Mouse (Mus musculus): ENCODE results near the gene Usp28.
A peak's percentile ranks its signal among the peaks of the same experiment; 100 is the strongest.
"Not testable (repeated sequence)": the region's sequence is repeated elsewhere in the genome, so short reads cannot be mapped to it uniquely, and the experiment has no call there.

Usp28 gene

DNA sequence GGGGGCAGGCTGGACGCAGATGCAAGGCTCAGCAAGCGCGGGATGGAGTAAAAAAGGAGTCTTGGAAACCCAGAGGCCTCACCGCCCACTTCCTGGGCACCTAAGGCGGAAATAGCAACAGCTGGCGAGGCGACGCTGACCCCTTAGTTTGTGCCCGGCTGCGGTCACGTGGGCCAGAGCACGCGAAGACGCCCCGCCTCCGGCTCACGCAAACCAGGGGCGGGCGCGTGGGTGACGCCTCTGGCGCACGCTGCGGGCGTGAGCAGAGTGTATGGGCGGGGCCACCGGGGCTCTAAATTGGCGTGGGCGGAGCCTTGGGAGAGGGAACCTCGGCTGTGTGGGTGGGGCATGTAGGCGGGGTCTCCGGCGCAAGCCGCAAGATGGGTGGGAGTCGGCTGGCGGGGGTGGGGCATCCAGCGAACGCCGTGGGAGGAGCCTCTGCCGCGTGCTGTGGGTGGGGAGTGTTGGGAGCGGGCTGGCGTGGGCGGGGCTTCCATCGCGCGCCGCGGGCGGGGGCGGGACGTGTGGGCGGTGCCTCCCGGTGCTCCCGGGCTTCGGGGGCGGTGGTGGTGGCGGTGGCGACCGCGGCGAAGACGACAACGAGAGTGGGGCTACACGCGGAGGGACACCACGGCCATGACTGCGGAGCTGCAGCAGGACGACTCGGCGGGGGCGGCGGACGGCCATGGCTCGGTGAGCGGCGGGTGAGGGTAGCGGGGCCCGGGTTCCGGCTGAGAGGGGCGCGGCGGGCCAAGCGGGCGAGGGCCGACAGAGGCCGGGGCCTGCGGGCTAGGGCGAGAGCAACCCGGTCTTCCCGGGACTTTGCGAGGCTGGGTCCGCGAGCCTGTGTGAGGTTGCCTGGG, at the start of gene Usp28:
Gene Usp28, plus strand, starts transcription at position 531 of the 863 bp plus-strand sequence.
- DNase-seq (ENCODE audit: low spot score), result peak; percentile 98

DNA sequence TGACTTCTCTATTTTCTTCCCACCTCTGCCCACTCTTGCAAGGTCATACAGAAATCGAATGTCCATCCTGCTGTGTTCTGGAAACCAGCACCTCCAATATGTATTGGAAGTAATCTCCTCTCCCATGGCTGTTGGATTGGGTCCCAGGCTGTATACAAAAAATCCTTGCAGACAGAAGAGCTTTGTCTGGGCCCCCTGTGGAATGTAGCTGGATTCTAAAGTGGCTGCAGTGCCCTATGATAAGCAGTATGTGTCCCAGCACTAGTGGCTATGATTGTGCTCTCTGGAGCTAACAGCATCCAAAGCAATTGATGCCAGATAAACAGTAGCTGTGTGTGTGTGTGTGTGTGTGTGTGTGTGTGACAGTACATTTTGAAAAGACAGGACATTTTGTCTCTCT, 42.8 kb upstream of the Usp28 start:
- no peak for DNase-seq (ENCODE audit: low spot score)

DNA sequence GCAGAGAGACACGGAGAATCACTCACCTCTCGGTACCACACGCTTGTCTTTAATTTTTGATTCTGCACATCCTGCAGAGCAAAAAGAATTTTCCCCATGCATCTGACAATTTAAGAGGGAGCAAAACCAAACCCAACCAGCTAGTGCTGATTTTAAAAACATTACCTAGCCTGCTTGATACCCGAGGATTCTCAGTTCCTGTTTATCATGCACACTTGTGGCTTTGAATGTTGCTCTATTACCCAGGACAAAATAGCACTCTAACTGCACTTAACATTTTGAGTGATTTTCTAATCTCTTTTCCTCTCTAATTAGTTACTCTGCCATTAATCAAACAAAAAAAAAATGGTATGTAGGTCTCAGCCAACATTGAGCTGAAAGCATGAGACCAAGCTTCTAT, 37.6 kb upstream of the Usp28 start:
- DNase-seq (ENCODE audit: low spot score), result no peak

DNA sequence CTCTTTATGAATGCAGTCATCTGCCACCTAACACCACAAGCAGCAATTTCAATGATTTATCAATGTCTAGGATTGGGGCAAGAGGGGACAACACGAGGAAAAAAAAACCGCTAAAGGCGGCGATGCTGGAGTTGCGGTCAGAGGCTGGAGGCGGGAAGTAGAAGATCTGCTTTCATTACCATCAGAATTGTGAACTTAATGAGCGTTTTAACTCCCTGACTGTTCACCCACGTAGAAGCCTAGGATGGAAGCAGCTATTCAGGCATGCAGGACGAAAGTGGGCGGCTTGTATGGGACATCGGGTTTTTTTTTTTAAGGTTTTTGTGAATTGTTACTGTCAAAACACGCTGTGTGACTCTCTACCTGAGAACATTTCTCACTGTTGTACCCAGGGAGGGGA, 23.9 kb upstream of the Usp28 start:
- DNase-seq (ENCODE audit: low spot score), result no peak

DNA sequence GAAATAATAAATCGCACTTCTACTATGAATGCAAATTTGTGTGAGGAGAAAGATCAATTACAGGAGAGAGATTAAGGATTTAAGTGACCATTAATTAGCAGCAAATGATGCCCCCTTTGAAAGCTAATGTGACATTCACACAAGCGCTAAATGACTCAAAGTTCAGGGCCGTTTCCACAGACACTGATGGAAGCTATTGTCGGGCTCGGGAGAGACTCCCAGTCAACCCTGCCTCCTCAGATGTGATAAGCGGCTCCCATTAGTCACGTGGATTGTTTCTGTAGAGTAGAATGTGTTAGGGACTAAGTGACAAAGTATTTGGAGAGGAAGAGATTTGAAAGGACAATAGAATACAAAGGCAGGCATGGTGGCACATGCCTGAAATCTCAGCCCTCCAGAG, 23.0 kb upstream of the Usp28 start:
- DNase-seq (ENCODE audit: low spot score), result no peak

DNA sequence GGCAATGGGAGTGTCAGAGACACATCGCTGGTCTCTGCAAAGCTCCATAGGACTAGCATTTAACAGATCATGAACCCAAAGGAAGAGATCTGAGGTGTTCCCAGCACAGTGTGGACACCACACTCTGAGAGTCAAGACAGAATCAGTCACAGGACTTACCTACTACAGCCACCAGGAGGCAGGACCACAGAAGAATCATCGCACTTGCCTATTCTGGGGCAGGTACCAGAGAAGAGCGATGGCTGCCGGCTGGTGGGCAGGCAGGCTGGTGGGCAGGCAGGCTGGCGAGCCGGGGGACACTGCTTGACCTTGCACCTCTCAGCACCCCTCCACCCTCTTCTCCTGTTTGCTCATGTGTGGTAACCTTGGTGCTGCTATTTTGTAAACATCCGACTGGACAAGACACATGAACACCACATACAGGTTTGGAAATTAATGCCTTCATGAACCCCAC, 20.6 kb upstream of the Usp28 start, which contains the start of gene Htr3b:
Gene Htr3b, minus strand, starts transcription at position 404 of the 454 bp plus-strand sequence.
- DNase-seq (ENCODE audit: low spot score), result no peak

DNA sequence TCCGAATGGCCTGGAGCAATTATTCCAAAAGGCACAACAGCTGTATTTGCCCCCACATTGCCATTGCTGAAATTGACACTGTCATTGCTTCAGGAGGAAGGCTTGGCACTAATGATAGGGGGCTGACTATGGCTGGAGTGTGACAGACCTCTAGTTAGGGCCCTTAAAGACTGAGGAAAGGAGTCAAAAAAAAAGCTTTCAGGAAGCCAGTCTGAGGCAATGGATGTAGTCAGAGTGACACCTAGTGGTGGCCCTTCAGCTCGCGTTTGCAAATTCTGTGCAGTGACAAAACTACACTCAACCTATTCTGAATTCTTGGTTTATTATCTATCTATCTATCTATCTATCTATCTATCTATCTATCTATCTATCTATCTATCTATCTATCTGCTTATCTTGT, 12.7 kb upstream of the Usp28 start:
- DNase-seq (ENCODE audit: low spot score), result no peak

DNA sequence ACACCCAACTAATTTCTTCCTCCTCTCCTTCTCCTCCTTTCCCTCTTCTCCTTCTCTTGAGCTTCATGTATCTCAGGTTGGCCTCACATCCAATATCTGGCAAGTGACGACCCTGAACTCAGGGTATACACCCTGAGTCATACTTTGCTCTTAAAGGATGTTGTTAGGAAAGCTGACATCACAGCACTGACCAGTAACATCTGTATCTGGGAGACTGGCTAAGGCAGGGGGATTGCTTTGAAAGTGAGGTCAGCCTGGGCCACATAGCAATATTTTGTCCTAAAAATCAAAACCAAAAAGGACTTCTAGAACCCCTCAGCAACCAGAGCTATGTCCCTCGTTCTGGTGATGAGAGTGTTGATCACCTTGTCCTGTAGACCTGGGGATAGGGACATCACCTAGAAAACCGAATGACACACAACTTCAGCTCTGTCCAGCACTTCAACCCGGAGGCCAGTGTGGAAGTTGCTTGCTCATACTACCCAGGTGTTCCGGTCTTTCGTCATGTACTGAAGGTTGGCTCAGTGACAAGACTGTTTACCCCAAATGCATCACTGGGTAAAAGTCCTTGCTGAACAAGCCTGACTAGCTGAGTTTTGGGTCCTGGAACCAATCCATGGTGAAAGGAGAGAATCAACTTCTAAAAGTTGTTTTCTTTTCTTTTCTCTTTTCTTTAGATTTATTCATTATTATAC, 8.4 kb upstream of the Usp28 start:
- DNase-seq (ENCODE audit: low spot score), result no peak

DNA sequence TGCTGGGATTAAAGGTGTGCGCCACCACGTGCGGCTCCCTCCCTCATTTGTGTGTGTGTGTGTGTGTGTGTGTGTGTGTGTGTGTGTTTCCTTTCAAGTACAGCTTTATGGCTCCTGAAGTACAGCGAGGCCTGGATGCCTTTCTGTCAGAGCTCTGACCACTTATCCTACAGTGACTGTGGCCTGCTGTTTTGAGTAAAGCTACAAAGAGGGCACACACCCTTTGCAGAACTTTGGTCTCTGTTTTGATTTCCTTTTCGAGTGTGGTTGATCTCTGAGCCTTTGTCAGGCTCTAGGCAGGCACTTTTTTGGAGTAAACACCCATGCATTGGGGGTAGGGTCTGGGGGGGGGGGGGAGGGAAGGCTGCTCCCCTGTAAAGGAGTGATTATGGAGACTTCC, 4.8 kb upstream of the Usp28 start:
- DNase-seq (ENCODE audit: low spot score), result no peak

DNA sequence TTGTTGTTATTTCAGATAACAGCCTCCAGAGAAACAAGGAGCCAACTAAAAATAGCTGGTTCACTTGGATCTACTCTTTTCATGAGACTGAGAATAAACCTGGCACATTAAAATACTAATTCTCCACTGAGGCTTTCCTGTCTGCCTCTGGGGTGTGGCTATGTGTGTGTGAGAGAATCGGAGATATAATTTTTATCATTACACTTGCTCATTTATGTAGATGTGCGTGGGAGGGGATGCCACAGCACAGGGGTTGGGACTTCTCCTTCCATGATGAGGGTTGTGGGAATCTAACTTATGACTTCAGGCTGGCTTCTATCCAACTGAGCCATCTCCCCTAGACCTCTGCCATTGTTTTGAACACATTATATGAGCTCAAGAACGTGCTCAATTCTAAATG, 4.4 kb upstream of the Usp28 start:
- no peak for DNase-seq (ENCODE audit: low spot score)

DNA sequence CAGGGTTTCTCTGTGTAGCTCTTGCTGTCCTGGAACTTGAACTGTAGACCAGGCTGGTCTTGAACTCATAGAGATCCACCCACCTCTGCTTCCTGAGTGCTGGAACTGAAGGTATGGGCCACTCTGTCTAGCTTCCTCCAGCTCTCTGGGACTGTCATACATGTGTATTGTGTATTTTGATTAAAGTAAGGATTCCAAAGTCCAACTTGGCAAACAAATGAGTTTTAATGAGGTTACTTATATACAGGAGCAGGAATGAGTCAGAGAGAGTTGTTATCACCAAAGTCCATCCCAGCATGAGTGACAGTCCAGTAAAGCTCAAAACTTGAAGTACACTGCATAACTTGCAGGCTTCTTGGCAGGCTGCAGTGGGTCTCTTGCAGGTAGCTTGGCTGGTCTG, 3.3 kb upstream of the Usp28 start:
- DNase-seq (ENCODE audit: low spot score), result no peak

DNA sequence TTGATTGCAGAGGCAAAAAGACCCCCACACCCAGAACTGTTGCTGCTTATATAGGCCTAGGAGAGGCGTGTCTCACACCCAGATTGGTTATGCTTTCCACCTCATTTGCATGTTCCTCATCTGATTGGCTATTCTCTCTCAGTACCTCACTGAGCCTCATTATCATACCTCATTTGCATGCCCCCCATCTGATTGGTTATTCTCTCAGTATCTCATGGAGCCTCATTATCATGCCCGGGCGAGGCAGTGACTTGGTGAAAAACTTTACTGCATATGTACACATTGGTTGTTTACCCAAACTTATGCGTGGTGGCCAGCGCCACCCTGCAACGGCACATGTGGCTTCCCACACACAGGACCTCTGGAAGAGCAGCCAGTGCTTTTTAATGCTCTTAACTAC, 1.4 kb upstream of the Usp28 start:
- not testable (repeated sequence) for DNase-seq (ENCODE audit: low spot score)

DNA sequence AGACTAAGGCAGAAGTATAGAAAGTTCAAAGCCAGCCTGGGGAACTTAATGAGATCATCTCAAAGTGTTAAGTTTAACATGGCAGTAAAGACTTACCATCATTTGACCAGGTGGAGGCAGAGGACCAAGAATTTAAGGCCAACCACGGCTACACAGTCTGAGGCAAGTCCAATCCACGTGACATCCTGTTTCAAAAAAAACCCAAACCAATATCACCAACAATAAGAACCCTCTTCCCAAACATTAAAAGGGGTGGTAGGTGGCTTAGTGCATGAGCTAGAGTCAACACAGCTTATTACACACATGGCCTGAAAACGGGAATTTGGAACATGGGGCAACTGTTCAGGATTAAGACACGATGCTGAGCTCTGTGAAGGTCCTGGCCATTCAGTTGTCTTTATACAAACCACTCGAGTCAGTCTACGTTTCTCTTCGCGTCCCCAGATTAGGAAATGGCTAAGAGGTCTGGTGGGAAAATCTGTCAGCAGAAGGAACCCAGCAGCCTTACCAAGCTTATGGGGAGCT, 793 bp upstream of the Usp28 start:
- no peak for DNase-seq (ENCODE audit: low spot score)

DNA sequence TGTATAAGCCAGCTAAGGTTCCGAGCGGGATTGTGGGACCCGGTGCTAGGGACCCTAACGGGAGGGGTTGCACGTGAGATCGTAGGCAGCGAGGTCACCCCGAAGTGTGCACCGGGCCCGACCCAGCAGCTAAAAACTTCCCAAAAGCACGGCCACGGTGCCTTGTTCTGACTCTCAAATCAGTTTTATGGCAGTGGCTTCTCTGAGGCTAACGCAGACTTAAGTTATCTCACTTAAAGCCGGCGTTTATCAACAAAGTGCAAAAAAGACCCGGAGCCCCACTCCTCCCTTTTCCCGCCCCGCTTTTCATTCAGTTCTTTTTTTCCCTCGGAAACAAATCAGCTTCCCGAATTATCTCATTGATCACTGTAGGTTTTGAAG, 523 bp downstream of the Usp28 start:
- DNase-seq (ENCODE audit: low spot score), result no peak

DNA sequence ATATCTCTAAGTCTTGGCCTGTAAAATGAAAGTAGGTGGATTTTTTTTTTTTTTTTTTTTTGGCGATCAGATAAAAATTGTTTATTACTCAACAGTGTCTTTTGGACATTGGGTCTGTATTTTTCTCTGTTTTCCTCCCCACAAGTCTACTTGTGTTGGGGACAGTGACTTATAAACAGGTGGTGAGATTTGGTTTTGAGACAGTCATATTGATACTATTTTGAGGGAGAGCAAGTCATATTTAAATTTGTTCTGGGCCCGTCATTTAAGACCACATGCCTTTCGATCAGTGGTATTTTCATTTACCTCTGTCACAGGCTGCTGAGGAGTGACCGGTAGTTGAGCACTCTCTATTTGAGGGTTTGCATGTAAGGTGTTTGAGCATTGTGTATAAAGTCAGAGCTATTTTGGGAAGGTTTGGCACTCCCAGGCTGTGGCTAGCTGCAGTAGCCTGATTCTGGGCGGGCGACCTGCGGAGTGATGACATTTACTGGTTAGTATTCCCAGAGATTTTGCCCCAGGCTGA, 1.5 kb downstream of the Usp28 start:
- no peak for DNase-seq (ENCODE audit: low spot score)

DNA sequence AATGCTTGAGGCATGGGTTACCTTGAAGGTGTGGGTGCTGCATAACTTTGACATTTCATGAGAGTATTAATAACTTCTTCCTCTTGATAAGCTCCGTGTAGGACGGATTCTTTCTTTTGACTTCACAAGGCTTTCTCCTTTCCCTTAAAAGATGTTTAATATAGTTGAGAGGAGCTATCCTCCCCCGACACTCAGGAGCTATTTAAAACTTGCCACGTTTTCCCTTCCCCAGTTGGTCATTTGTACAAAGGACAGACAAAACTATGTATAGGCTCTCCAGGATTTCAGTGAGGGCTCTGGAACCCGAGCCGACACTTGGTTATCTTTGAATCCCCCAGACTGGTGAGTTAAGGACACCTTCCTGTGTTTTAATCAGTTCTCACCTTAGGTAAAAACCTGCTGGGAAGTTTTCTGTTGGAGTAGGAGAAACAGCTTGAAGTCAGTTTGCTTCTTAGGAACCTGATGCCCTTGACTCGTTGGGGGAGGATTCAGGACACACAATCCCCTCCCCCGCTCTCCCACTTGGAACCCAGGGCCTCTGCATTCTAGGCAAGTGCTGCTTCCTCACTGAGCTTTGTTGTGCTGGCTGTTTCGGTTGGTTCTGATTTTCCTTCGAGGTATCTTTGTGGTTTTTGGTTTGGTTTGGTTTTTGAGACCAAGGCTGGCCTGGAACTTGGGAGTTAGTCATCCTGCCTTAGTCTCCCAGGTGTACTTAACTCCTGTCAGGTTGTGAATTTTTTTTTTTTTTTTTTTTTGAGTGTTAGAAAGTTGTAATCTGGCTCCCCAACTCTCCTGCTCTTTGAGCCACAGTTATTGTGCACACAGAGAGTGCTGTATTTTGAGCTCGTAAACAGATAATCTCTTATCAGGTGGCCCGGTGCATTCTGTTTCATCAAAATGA, 2.3 kb downstream of the Usp28 start:
- DNase-seq (ENCODE audit: low spot score), result no peak

DNA sequence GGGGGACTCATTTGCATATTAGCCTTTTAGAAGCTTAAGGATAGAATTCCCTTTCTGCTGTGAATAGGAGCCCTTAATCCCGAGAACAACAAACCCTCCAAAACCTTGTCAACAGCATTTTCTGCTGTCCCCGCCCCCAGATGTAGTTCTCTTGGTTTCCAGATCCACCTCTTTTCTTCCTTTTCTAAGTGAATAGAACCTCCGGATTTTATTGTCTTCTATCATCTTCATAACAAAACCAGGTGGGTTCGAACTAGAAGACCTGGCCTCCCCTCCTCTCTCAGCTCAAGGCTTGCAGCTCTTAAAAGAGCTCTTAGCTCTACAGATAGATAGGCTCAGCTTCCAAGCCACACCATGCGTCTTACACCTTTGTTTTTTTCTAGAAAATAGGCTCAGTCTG, 6.5 kb downstream of the Usp28 start:
- no peak for DNase-seq (ENCODE audit: low spot score)

DNA sequence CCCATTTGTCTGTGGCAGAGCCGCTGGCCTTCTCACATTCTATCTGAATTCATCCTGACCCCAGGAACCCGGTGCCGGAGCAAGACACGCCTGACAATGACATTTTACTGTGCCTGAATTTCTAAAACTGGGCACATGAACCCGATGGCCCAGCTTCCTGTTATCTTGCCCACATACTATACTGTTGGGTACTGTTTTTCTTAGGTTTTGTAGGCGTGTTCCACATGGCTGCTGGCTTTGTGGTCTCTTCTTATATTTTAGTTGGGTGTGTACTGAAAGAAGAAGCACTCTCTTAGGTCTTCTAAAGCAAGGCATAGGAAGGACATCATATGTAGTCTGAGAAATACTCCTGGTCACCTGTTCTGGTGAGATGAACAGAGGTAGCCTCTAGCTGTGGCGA, 9.6 kb downstream of the Usp28 start:
- no peak for DNase-seq (ENCODE audit: low spot score)

DNA sequence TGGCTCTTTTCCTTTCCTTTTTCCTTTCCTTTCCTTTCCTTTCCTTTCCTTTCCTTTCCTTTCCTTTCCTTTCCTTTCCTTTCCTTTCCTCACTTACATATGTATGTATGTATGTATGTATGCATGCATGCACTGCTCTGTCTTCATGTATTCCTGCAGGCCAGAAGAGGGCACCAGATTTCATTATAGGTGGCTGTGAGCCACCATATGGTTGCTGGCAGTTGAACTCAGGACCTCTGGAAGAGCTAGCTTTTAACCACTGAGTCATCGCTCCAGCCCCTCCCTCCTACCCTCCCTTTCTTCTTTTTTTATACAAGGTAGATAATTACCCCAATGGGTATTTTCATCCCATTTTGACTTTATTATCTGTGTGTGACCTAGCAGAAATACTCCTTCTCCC, 10.6 kb downstream of the Usp28 start:
- no peak for DNase-seq (ENCODE audit: low spot score)

DNA sequence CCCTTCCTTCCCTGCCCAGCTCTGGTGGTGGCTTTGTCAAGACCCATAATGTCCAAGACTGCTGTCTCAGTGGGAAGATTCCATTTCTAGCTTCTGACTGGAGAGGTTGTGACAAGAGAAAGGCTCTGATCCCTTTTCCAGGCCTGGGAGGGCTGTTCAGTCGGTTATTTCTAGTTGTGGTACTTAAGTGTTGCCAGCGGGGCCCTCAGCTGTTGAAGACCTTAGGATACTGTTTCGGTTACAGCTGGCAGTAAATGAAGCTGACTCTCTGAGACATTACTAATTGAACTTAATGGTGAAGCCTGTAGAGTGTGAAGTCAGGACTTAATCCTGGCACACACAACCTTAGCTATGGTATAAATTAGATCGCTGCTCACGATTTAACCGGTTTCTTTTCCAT, 14.1 kb downstream of the Usp28 start:
- DNase-seq (ENCODE audit: low spot score), result no peak

DNA sequence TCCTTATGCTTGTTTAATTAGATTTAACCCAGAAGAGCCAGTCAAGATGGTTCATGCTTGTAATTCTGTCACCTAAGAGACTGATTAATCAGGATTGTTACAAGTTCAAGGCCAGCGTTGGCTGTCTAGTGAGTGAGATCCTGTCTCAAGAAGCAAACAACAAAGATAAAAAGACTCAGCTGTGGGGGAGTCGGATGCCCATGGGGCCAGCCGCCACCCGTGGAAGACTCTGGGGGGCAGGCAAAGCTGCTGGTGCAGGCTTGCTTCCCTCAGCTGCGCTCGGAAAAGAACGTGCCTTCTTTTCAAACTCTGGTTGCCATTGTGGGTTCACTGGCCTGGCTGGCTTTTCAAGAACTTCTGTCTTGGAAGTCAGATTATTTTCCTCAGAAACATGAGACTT, 30.6 kb downstream of the Usp28 start:
- no peak for DNase-seq (ENCODE audit: low spot score)

DNA sequence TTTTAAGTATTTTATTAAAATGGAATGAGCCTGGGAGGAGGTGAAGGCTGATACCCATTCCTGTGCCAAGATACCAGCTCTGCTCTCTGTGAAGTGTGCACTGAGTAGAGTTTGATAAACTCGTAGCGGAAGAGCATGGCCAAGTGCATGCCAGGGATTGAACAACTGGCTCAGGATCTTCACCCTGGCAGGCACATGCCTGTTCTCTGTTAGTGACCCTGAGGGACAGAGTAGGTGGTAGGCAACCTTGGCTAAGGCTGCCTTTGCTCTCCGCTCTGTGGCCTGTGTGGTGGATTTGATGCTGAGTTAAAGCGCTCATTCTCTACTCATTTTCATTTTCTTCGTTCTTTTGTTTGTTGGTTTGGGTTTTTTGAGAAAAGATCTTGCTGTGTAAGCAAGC, 36.1 kb downstream of the Usp28 start:
- DNase-seq (ENCODE audit: low spot score), result no peak
